Mouse (Mus musculus): Measurements from ENCODE around the gene Tmem87b. TPM values are rescaled to one million over a fixed set of nuclear protein-coding genes. Genes with fewer than 3 reads are reported as not detected.

Gene Tmem87b
- polyA plus RNA-seq, 1 experiment from 2014 or later: 32.1 TPM

- CTCF ChIA-PET: interaction anchor here (0.9 to 1.3 kb wide), 3 partner anchors 10 to 17 kb away, joined by 3 to 4 read pairs (median 3); no protein-coding TSS in a partner anchor
- DNase-seq (ENCODE audit: low read depth, low spot score): no peak
These were observed 21.6 kb downstream of the Tmem87b start for GRCm38 (mm10) chr2:128839501-128839900.

GRCm38 (mm10) chr2:128842437-128842836, 24.5 kb downstream of the Tmem87b start:
- in situ Hi-C loops (cut with MboI; ENCODE audit: low pct_unique_long_range_greater_than_20kb): no loop called here
- no peaks in the 10 kb centered on the region for H3K27me3 ChIP-seq
- CTCF ChIA-PET: interaction anchor here (1.2 kb wide), 1 partner anchor 23 kb away, joined by 3 read pairs; no protein-coding TSS in a partner anchor

More at GRCm38 (mm10) chr2:128839501-128839900, 21.6 kb downstream of the Tmem87b start:
- no peaks in the 10 kb centered on the region for H3K27me3 ChIP-seq
- in situ Hi-C loops (cut with MboI; ENCODE audit: low pct_unique_long_range_greater_than_20kb): no loop called here
- no peak for TF ChIP-seq CTCF (IDR thresholded peaks at IDR 0.05)
- POLR2A ChIA-PET: no interaction called here
- ATAC-seq: no peak

GRCm38 (mm10) chr2:128850036-128850435, 32.1 kb downstream of the Tmem87b start:
- in situ Hi-C loops (cut with MboI; ENCODE audit: low pct_unique_long_range_greater_than_20kb): loop anchor here (10.0 to 25.0 kb wide), 2 partner anchors 235 to 412 kb away; no protein-coding TSS in a partner anchor
- ChIA-PET CTCF (interaction anchor here (1.4 kb wide), 2 partner anchors 11 to 18 kb away, joined by 3 to 4 read pairs; no protein-coding TSS in a partner anchor), POLR2A (no interaction called here)
- ATAC-seq (no peak), DNase-seq (ENCODE audit: low read depth, low spot score) (no peak)
- TF ChIP-seq CTCF (IDR thresholded peaks at IDR 0.05): no peak
- no peaks in the 10 kb centered on the region for H3K27me3 ChIP-seq

More at GRCm38 (mm10) chr2:128842437-128842836, 24.5 kb downstream of the Tmem87b start:
- no peak for ATAC-seq
- no peak for TF ChIP-seq CTCF (IDR thresholded peaks at IDR 0.05)
- no peak for DNase-seq (ENCODE audit: low read depth, low spot score)
- POLR2A ChIA-PET: interaction anchor here (1.3 kb wide), 1 partner anchor 16 kb away, joined by 5 read pairs; no protein-coding TSS in a partner anchor

GRCm38 (mm10) chr2:128856673-128857072, 38.8 kb downstream of the Tmem87b start:
- peak; percentile 26 for TF ChIP-seq CTCF (IDR thresholded peaks at IDR 0.05)
- in situ Hi-C loops (cut with MboI; ENCODE audit: low pct_unique_long_range_greater_than_20kb): loop anchor here (10.0 to 25.0 kb wide), 2 partner anchors 228 to 406 kb away; no protein-coding TSS in a partner anchor

GRCm38 (mm10) chr2:128858962-128859361, 41.0 kb downstream of the Tmem87b start:
- DNase-seq (ENCODE audit: low read depth, low spot score): no peak
- peaks cover 3% of the 10 kb centered on the region for H3K27me3 ChIP-seq
- ChIA-PET CTCF (interaction anchor here (1.6 kb wide), 1 partner anchor 58 kb away, joined by 3 read pairs; no protein-coding TSS in a partner anchor), POLR2A (interaction anchor here (0.6 kb wide), 1 partner anchor 108 kb away, joined by 4 read pairs; no protein-coding TSS in a partner anchor)
- ATAC-seq: no peak
- in situ Hi-C loops (cut with MboI; ENCODE audit: low pct_unique_long_range_greater_than_20kb): loop anchor here (10.0 to 25.0 kb wide), 2 partner anchors 226 to 403 kb away; no protein-coding TSS in a partner anchor
- no peak for TF ChIP-seq CTCF (IDR thresholded peaks at IDR 0.05)

More at GRCm38 (mm10) chr2:128856673-128857072, 38.8 kb downstream of the Tmem87b start:
- no peak for DNase-seq (ENCODE audit: low read depth, low spot score)
- CTCF ChIA-PET: interaction anchor here (1.4 kb wide), 1 partner anchor 17 kb away, joined by 4 read pairs; no protein-coding TSS in a partner anchor
- POLR2A ChIA-PET: no interaction called here
- no peaks in the 10 kb centered on the region for H3K27me3 ChIP-seq
- no peak for ATAC-seq

GRCm38 (mm10) chr2:128859861-128860260, 41.9 kb downstream of the Tmem87b start:
- DNase-seq (ENCODE audit: low read depth, low spot score): peak; percentile 57
- CTCF ChIA-PET: interaction anchor here (1.6 kb wide), 1 partner anchor 57 kb away, joined by 3 read pairs; no protein-coding TSS in a partner anchor

GRCm38 (mm10) chr2:128862636-128863035, 44.7 kb downstream of the Tmem87b start, which contains the start of gene Fbln7:
Gene Fbln7, plus strand, starts transcription at chr2:128862981.
- peaks cover 4% of the 10 kb centered on the region for H3K27me3 ChIP-seq
- CTCF ChIA-PET: no interaction called here
- ATAC-seq (no peak), DNase-seq (ENCODE audit: low read depth, low spot score) (no peak)
- POLR2A ChIA-PET: no interaction called here
- TF ChIP-seq CTCF (IDR thresholded peaks at IDR 0.05): no peak
- in situ Hi-C loops (cut with MboI; ENCODE audit: low pct_unique_long_range_greater_than_20kb): loop anchor here (25.0 kb wide), 1 partner anchor 400 kb away; no protein-coding TSS in a partner anchor

More at GRCm38 (mm10) chr2:128859861-128860260, 41.9 kb downstream of the Tmem87b start:
- peaks cover 4% of the 10 kb centered on the region for H3K27me3 ChIP-seq
- POLR2A ChIA-PET: interaction anchor here (0.6 kb wide), 1 partner anchor 107 kb away, joined by 4 read pairs; no protein-coding TSS in a partner anchor
- in situ Hi-C loops (cut with MboI; ENCODE audit: low pct_unique_long_range_greater_than_20kb): loop anchor here (10.0 to 25.0 kb wide), 2 partner anchors 225 to 402 kb away; no protein-coding TSS in a partner anchor
- TF ChIP-seq CTCF (IDR thresholded peaks at IDR 0.05): no peak
- ATAC-seq: peak; percentile 17

GRCm38 (mm10) chr2:128863777-128864331, 45.9 kb downstream of the Tmem87b start:
- ChIA-PET CTCF (no interaction called here), POLR2A (interaction anchor here (0.5 to 0.7 kb wide), 2 partner anchors 105 to 609 kb away, joined by 3 to 4 read pairs; no protein-coding TSS in a partner anchor)
- peak; percentile 42 for ATAC-seq
- no peak for DNase-seq (ENCODE audit: low read depth, low spot score)
- peaks cover 4% of the 10 kb centered on the region for H3K27me3 ChIP-seq
- TF ChIP-seq CTCF (IDR thresholded peaks at IDR 0.05): no peak
- in situ Hi-C loops (cut with MboI; ENCODE audit: low pct_unique_long_range_greater_than_20kb): loop anchor here (25.0 kb wide), 1 partner anchor 398 kb away; no protein-coding TSS in a partner anchor

GRCm38 (mm10) chr2:128865061-128865460, 47.1 kb downstream of the Tmem87b start:
- no peak for TF ChIP-seq CTCF (IDR thresholded peaks at IDR 0.05)
- ChIA-PET POLR2A (no interaction called here), CTCF (no interaction called here)
- peaks cover 4% of the 10 kb centered on the region for H3K27me3 ChIP-seq
- no peak for DNase-seq (ENCODE audit: low read depth, low spot score)
- in situ Hi-C loops (cut with MboI; ENCODE audit: low pct_unique_long_range_greater_than_20kb): loop anchor here (25.0 kb wide), 1 partner anchor 397 kb away; no protein-coding TSS in a partner anchor
- ATAC-seq: no peak

- DNase-seq (ENCODE audit: low read depth, low spot score) (no peak), ATAC-seq (no peak)
- no peaks in the 10 kb centered on the region for H3K27me3 ChIP-seq
- POLR2A ChIA-PET: no interaction called here
- in situ Hi-C loops (cut with MboI; ENCODE audit: low pct_unique_long_range_greater_than_20kb): loop anchor here (25.0 kb wide), 1 partner anchor 391 kb away; no protein-coding TSS in a partner anchor
- CTCF ChIA-PET: no interaction called here
- no peak for TF ChIP-seq CTCF (IDR thresholded peaks at IDR 0.05)
These were observed 53.7 kb downstream of the Tmem87b start for GRCm38 (mm10) chr2:128871656-128872055.

Data from Patski (cell line).